Mouse (Mus musculus): ENCODE measurements at regions not wholly inside any gene's neighbourhood (a gene's known extent, or its start where the extent isn't known, plus 50 kb on each side); places are given as distances from the start of the nearest gene placed in this dataset.

- TF ChIP-seq CTCF (IDR thresholded peaks at IDR 0.05; ENCODE audit: low read depth) (no peak), EP300 (IDR thresholded peaks at IDR 0.05; ENCODE audit: low read depth) (no peak)
Measured at GRCm38 (mm10) chr10:23569386-23569785, 217.7 kb downstream of the Rps12 start.
